Mouse (Mus musculus): ENCODE data around the gene Traf4.
A peak's percentile ranks its signal among the peaks of the same experiment; 100 is the strongest.

Traf4 gene

DNA sequence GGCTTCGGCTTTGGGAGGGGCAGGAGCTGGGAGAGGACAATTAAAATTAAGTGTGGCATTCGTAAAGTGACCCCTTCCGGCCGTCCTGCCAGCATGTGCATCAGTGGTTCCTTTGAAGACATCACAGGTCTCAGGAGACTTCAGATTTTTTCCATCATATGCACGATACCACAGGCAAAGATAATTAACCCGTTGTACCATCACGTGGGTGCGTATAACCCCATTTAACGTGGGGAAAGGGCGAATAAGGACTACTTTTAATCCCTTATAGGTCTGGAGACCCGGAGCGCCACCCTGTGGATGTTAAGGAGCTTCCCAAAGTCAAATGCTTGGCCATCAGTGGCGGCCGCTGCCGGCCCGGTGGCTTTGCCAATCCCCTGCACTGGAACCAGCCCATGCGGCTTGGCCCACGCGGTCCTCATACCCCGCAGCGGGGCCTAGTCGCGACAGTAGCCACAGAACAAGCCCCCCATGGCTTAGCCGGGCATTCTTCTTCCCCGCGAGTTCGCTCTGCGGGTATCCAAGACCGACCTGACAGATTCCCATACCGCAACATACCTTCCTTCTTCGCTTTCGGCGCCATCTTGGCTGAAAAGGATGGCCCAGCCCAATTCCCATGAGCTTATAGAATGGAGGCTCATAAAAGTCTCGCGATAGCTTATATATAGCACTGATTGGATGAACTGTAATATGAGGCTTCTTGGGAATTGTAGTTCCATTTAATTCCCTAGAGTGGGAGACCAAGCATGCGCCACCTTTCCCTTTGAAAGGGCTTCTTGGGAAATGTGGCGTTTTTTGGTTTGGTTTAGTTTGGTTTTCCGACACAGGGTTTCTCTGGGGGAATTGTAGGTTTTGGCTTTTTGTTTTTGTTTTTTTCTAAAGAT is 17.8 kb upstream of the Traf4 start, which contains the start of gene Rpl23a:
Gene Rpl23a, minus strand, starts transcription at position 624 of the 884 bp plus-strand sequence.
- DNase-seq (ENCODE audit: extremely low read depth, low read depth, low spot score): no peak

DNA sequence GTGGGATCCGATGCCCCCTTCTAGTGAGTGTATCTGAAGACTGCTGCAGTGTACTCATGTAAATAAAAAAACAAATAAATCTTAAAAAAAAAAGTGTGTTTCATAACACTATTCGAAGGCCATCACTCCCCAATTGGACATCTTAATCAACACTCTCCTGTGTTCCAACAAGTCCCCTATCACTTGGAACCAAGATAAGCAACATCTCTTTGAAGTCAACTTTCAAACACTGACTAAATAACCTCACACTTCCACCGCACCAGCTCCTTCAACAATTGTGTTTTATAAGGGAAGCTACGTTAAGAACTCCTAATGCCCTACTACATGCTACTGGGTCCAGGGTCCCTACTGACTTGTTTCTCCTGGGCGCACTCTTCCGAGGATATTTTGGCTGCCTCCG is 17.1 kb upstream of the Traf4 start:
- DNase-seq (ENCODE audit: extremely low read depth, low read depth, low spot score): no peak

- DNase-seq (ENCODE audit: extremely low read depth, low read depth, low spot score): no peak
Measured at GRCm38 (mm10) chr11:78181830-78182357, 16.5 kb upstream of the Traf4 start.

DNA sequence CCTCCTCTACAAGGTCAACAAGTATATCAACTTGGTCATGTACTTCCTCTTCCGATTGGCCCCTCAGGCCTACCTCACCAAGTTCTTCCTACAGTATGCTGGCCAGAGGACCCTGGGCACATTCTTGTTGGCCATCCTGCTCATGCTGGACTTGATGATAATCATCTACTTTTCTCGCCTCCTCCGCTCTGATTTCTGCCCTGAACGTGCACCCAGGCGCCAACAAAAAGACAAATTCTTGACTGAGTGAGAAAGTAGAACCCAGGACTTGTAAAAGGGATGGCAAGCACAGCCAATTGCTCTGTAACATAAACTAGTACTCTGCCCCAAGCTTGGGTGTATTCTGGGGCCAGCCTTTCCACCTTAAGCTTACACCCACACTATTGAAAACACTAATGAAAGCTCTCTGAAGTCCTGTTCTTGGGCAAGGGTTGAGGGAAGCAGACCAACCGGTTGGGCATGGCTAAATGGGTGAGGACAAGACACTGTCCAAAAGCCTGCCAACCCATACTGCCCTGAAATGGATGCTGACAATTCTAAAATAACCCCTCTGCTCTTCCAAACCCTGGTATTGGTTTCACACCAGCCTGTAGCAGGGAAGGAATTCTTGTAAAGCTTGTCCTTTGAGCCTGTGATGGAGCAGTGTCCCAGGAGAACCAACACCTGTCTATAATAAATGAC is 14.8 kb upstream of the Traf4 start:
- peak; percentile 96 for DNase-seq (ENCODE audit: extremely low read depth, low read depth, low spot score)

GRCm38 (mm10) chr11:78179438-78179999 is 14.1 kb upstream of the Traf4 start:
- no peak for DNase-seq (ENCODE audit: extremely low read depth, low read depth, low spot score)

- DNase-seq (ENCODE audit: extremely low read depth, low read depth, low spot score): no peak
Measured at GRCm38 (mm10) chr11:78178859-78179437, 13.6 kb upstream of the Traf4 start.

DNA sequence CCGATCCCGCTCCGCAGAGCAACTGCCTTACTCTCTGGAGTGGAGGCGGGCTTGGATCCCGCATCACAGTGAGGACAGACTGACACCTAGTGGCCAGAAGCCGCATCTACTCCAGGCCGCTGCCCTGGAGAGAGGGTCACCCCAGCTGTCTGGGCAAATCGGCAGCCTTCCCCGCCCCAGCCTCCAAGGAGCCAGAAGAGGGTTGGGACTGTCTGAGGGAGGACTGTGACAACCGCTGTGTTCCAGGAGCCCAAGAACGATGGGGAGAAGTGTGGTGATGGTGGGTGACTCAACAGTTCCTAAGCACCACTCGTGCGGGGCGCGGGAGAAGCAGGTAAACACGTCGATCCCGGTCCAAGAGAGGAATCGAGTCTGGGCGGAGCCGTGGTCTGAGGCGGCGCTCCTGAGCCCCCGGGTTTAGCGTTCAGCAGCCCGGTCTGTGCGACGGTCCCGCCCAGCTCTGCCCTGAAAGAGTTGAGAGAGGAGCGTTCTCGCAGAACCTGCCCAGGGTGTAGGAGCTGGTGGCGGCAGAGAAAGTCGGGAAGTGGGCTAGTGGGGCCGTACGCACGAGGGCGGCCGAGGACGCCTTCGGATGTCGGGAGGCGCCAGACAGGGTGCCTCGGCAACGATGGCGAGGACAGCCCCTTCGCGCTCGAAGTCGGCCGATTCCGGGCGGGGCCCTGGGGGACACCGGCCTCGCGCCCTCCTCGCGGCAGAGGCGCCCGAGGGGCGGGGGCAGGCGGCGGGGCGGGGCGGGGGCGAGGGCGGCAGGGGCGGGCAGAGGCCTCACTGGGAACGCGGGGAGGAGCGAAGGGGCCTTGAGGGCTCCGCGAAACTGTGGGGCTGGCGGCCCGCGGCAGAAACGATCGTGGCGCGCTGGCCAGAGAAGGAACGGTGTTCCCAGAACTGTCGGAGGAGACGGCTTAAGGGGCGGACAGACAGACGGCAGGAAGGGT is 12.8 kb upstream of the Traf4 start:
- DNase-seq (ENCODE audit: extremely low read depth, low read depth, low spot score): no peak

DNA sequence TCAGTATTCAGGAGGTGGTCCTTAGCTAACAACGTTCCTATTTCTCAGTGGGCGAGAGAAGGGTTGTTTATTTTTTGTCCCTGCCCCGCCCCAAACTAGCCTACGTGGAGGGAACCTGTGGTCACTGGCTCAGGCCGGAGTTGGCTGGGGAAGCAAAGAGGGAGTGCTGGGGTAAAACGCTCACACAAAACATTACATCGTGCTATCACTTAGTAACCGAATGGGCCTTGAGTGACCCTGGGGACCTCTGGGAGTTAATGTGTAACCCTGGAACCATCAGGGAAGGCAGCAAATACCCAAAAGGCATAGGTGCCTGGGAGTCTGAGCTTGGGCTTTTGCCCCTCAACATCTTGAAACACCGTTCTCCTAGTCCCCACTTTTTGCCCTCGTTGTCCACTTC is 12.0 kb upstream of the Traf4 start:
- DNase-seq (ENCODE audit: extremely low read depth, low read depth, low spot score): no peak

GRCm38 (mm10) chr11:78176905-78177331 is 11.5 kb upstream of the Traf4 start:
- no peak for DNase-seq (ENCODE audit: extremely low read depth, low read depth, low spot score)

GRCm38 (mm10) chr11:78176402-78176862 is 11.0 kb upstream of the Traf4 start, which contains the start of the genes Nek8 and Tlcd1:
Gene Nek8, minus strand, starts transcription at chr11:78176675.
Gene Tlcd1, plus strand, starts transcription at chr11:78176711.
- no peak for DNase-seq (ENCODE audit: extremely low read depth, low read depth, low spot score)

GRCm38 (mm10) chr11:78175771-78176401 is 10.5 kb upstream of the Traf4 start:
- DNase-seq (ENCODE audit: extremely low read depth, low read depth, low spot score): no peak

- no peak for DNase-seq (ENCODE audit: extremely low read depth, low read depth, low spot score)
Measured at GRCm38 (mm10) chr11:78174506-78174905, 9.1 kb upstream of the Traf4 start.

DNA sequence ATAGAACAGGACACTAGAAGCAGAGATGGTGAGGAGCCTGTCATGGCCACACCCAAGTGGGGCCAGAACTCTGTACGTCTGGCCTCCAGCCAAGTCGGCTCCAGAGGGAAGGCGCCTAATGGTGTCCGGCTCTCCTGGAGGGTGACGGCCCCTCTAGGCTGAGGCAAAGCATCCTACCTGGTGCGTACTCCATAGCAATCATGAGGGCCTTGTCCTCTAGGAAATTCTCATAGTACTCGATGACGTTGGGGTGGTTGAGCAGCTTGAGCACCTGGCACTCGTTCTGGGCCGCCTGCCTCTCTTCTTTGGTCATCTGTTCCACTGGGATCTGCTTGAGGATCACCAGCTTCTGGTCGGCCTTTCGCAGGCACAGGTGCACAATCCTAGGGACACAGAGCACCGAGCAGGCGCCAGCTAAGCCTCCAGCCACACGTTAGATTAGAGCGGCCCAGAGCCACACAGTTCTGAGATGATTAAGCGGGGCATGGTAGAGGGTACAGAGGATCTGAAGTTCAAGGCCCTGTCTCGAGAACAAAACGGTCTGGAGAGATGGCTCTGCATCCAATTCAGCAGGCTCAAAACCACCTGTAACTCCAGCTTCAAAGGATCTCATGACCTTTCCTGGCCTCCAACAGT is 7.5 kb upstream of the Traf4 start:
- DNase-seq (ENCODE audit: extremely low read depth, low read depth, low spot score): no peak

DNA sequence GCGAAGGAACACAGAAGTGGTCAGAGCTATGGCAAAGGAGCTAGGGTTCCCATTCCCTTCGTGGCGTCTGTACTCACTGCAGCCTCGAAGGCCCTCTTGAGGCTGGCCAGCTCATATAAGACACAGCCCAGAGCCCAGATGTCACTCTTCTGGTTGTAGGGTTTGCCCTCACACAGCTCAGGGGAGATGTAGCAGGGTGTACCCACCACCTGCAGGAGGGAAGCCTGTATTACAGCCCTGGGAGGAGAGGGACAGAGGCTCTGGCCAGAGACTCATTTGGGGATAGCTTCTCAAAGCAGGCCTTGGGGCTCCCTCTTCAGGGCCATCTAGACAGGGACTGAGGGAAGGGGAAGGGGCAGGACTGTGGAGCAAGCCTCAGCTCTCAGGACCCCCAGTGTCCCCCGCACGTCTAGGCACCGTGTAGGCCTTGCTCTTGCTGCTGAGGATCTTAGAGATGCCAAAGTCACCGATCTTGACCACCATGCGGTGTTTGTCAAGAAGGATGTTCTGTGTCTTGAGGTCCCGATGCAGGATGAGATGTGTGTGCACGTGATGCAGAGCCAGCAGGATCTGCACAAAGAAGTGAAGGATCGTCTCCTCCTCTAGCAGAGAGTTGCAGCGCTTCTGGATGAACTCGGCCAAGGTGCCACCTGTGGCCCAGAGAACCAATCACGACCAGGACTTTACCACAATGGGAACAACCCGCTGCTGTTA is 6.8 kb upstream of the Traf4 start:
- DNase-seq (ENCODE audit: extremely low read depth, low read depth, low spot score): no peak

DNA sequence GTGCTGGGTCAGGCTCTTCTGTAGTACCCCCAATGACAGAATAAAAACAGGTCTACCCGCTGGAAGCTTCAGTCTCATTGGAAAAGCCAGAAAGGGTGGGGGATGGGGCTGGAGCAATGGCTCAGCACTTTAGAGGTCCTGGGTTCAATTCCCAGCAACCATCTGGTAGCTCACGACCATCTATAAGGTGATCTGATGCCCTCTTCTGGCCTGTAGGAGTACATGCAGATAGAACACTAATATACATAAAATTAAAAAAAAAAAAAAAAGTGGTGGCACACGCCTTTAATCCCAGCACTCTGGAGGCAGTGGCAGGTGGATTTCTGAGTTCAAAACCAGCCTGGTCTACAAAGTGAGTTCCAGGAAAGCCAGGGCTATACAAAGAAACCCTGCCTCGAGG is 5.9 kb upstream of the Traf4 start:
- DNase-seq (ENCODE audit: extremely low read depth, low read depth, low spot score): no peak

DNA sequence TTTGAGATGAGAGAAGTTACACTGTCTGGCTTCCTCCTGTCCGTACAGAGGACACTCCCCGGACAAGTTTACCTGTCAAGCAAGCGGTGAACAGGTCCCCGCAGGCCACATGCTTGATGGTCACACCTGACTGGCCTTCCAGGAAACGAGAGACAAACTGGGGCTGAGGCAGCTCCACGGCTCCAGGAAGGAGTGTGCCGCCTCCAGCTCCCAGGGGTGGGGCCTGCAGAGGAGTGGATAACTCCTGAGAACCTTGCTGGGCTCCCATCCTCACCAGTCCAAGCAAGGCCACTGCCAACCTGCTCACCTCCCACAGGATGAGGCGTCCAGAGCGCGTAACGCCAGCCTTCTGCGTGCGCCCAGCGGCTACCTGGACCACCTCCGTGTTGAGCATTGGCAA is 4.9 kb upstream of the Traf4 start:
- DNase-seq (ENCODE audit: extremely low read depth, low read depth, low spot score): no peak

- DNase-seq (ENCODE audit: extremely low read depth, low read depth, low spot score): no peak
Measured at GRCm38 (mm10) chr11:78168541-78169468, 3.4 kb upstream of the Traf4 start.

Measured in fat pad, adult 2 months (tissue).